Mouse (Mus musculus) midbrain, embryonic 13.5 days (tissue): ENCODE data around the gene Magi2. TPM values are rescaled to one million over a fixed set of nuclear protein-coding genes. Genes with fewer than 3 reads are reported as not detected.

Source experiments
- ATAC-seq: fragments of 200-750 bp; cut with Nextera tagmentation; 2 replicates; pipeline ENCODE4 v1.8.0; 2017; ENCODE audit warnings: mild to moderate bottlenecking, moderate TSS enrichment, moderate library complexity
- H3K27ac ChIP-seq: fragments of 300-500 bp; sonication (generic); 2 replicates; pipeline ENCODE4 v1.5.1; 2015; ENCODE audit warnings: inconsistent platforms, mild to moderate bottlenecking, moderate library complexity
- H3K27me3 ChIP-seq: fragments of 300-500 bp; sonication (generic); 2 replicates; pipeline ENCODE4 v1.6.1; 2015; ENCODE audit warnings: mild to moderate bottlenecking, inconsistent platforms
- H3K36me3 ChIP-seq: fragments of 300-500 bp; sonication (generic); 2 replicates; pipeline ENCODE4 v1.6.1; 2015; ENCODE audit warnings: mild to moderate bottlenecking, inconsistent platforms
- H3K4me1 ChIP-seq: fragments of 300-500 bp; sonication (generic); replicated peaks from 2 replicates; pipeline ENCODE4 v1.6.1; 2015; ENCODE audit warnings: inconsistent platforms
- H3K4me2 ChIP-seq: fragments of 300-500 bp; sonication (generic); replicated peaks from 2 replicates; pipeline ENCODE4 v1.6.1; 2015; ENCODE audit warnings: moderate library complexity, mild to moderate bottlenecking, inconsistent platforms
- H3K4me3 ChIP-seq: fragments of 300-500 bp; sonication (generic); replicated peaks from 2 replicates; pipeline ENCODE4 v1.5.1; 2015; ENCODE audit warnings: mild to moderate bottlenecking, inconsistent platforms
- H3K9ac ChIP-seq: fragments of 300-500 bp; sonication (generic); replicated peaks from 2 replicates; pipeline ENCODE4 v1.6.1; 2015; ENCODE audit warnings: mild to moderate bottlenecking, inconsistent platforms
- H3K9me3 ChIP-seq: fragments of 300-500 bp; sonication (generic); 2 replicates; pipeline ENCODE4 v1.6.1; 2016; ENCODE audit warnings: mild to moderate bottlenecking, inconsistent platforms
- WGBS: fragments of 180-500 bp; shearing (Covaris S2); methylation state at CpG from one replicate; pipeline ENCODE4 v1.1.7; 2015; 5-methylcytosine and 5-hydroxymethylcytosine counted together
- polyA plus RNA-seq: library from polyadenylated mRNA; unstranded; fragments of >200 nt; fragmentation: Nextera tagmentation; extraction: Ambion mirVana; gene quantifications from 2 replicates; pipeline ENCODE4 v1.2.1, GENCODE M21; 2015

Magi2 gene
- polyA plus RNA-seq: 28.0 TPM in 2 replicates

DNA sequence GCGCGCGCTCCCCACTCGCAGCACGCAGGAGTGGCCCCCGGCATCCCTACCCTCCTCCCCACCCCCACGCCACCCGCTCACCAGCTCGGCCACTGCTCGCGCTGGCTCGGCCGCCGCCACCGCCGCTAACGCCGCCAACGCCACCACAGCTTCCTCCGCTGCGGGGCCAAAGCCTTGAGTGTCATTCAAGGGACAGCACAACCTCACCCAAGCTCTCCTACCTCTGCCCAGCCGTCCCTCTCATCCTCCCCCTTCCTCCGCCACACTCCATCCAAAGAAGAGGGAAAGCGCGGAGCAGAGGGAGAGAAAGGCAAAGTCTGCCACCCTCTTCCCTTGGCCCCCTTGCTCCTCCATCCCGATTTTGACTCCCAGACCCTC, at the start of gene Magi2:
Gene Magi2 (plus strand): TSS at position 171 of the 378 bp plus-strand sequence.
- H3K9ac ChIP-seq: peak within 1 kb of the TSS; percentile 74
- peak within 1 kb of the TSS; percentile 67 for H3K4me3 ChIP-seq
- peaks cover 21% of the 10 kb centered on the region for H3K4me1 ChIP-seq
- peak within 1 kb of the TSS; percentile 76 for H3K27ac ChIP-seq
- no peaks in the 10 kb centered on the region for H3K36me3 ChIP-seq
- H3K9me3 ChIP-seq: no peaks in the 10 kb centered on the region
- peak within 1 kb of the TSS; percentile 99 for H3K4me2 ChIP-seq
- 0% methylated on average over 17 of the region's 26 CpGs for WGBS
- no peaks in the 10 kb centered on the region for H3K27me3 ChIP-seq
- peak; percentile 77; the same call in 1 of the 2 replicates for ATAC-seq

DNA sequence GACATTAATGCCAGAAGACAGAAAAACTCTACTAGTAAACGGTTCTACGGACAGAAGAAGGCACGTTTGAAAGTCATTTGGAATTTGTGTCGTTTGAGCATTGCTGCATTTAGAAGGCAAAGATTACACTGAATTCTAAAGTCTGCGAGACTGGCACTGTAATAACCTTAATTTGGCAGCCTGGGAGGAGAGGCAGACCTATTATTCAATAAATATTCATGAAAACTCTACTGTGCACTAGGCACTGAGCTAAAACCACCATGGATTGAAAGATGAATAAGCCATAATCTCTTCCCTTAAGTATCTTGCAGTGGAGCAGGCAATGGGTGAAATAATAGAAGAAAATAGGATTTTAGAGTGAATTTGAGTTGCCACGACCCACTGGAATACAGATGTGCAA, 48.2 kb upstream of the Magi2 start:
- Histone ChIP-seq H3K36me3 (no peaks in the 10 kb centered on the region), H3K4me2 (no peak overlapping the region), H3K4me1 (0 out of 2 replicates have a peak, but pooled peaks cover 3% of the 10 kb centered on the region), H3K27me3 (no peaks in the 10 kb centered on the region), H3K9ac (no peak overlapping the region), H3K27ac (no peak overlapping the region), H3K4me3 (no peak overlapping the region), H3K9me3 (no peaks in the 10 kb centered on the region)
- 53% methylated on average over 6 of the region's 6 CpGs for WGBS
- no peak for ATAC-seq

DNA sequence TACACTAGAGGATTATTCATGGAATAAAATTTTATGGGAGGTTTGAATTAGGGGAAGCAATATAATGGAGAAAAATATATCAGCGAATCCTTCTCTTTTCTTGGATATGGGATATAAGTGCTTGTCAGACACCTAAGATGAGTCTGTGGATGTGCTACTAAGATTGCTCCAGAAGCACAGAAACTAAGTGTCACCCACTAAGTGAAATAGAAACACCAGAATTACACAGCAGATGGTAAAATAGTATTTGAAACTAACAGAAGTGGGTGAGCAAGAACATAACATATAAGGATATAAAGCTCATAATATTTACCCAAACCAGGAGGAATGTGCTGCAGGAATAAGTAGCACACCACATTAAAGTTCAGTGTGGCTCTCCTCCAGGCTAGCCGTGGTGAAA, 40.7 kb upstream of the Magi2 start:
- Histone ChIP-seq H3K9me3 (no peaks in the 10 kb centered on the region), H3K4me3 (no peak overlapping the region), H3K4me1 (no peaks in the 10 kb centered on the region), H3K27ac (no peak overlapping the region), H3K4me2 (no peak overlapping the region), H3K9ac (no peak overlapping the region), H3K27me3 (no peaks in the 10 kb centered on the region), H3K36me3 (no peaks in the 10 kb centered on the region)
- WGBS: 99% methylated on average over 2 of the region's 2 CpGs
- no peak for ATAC-seq

DNA sequence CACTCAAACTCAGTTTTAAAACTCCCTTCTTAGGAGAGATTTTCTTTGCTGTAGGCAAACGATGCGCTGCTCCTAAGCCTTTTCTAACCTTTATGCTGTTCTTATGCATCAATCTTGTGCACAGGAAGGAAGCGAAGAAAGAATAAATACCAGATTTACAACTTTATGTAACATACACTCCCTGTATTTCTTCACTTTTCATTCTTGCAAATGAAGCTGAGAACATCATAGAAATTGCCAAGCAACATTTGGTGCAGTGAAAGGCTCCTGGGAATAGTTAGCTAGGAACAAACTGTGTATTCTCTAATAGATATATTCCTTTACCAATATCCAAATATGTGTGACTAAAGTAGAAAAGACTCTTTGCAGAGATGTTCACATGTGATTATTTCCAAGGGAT, 15.2 kb upstream of the Magi2 start:
- H3K36me3 ChIP-seq: no peaks in the 10 kb centered on the region
- H3K4me3 ChIP-seq: no peak overlapping the region
- H3K4me1 ChIP-seq: no peaks in the 10 kb centered on the region
- H3K9me3 ChIP-seq: no peaks in the 10 kb centered on the region
- WGBS: 91% methylated on average over 3 of the region's 3 CpGs
- no peak overlapping the region for H3K27ac ChIP-seq
- no peak for ATAC-seq
- no peak overlapping the region for H3K4me2 ChIP-seq
- no peak overlapping the region for H3K9ac ChIP-seq
- no peaks in the 10 kb centered on the region for H3K27me3 ChIP-seq

DNA sequence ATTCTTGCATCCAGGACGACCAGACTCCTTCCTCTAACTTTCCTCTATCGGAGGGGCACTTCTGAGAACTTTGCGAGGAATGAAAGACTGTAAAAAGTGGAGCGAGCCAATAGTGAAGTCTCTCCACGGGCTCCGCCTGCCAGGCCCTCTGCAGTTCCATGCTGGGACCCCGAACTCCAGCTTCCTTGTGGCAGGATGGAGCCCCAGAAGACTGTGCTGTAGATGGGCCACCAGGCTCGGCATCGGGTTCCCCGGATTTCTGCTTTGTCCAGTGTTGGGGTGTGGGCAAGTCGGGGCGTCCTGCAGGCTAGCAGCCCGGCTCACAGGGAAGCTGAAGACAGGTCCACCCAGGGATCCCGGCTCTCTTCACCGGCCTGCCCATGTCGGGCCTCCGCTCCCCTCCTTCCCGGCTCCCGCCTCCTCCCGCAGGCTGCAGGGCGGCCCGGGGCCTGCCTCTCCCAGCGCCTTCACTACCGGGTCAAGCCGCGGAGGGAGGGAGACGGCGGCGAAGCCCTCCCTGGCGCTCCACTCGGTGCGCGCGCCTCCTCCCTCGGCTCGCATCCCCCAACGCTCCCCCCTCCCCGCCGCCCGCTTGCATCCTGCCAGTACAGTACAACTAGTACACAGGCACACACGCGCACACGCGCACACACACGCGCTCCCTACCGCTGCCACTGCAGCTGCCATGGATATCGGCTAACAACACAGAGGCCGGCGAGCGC, 531 bp upstream of the Magi2 start:
- Histone ChIP-seq H3K9me3 (no peaks in the 10 kb centered on the region), H3K36me3 (no peaks in the 10 kb centered on the region), H3K27me3 (no peaks in the 10 kb centered on the region), H3K27ac (peak overlapping the region; percentile 76), H3K4me3 (peak overlapping the region; percentile 67), H3K4me1 (peaks cover 21% of the 10 kb centered on the region), H3K9ac (peak overlapping the region; percentile 74), H3K4me2 (peak overlapping the region; percentile 99)
- peak; percentile 98 for ATAC-seq
- 1% methylated on average over 42 of the region's 51 CpGs for WGBS

DNA sequence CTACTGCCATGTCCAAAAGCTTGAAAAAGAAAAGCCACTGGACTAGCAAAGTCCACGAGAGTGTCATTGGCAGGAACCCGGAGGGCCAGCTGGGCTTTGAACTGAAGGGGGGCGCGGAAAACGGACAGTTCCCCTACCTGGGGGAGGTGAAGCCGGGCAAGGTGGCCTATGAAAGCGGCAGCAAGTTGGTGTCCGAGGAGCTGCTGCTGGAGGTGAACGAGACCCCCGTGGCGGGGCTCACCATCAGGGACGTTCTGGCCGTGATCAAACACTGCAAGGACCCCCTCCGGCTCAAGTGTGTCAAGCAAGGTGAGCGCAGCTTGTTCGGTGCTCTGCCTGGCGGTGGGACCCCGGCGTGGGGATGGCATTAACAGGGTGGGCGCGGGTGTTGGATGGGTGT, 445 bp downstream of the Magi2 start:
- Histone ChIP-seq H3K4me2 (peak overlapping the region; percentile 99), H3K4me3 (peak overlapping the region; percentile 67), H3K4me1 (peaks cover 21% of the 10 kb centered on the region), H3K9me3 (no peaks in the 10 kb centered on the region), H3K9ac (peak overlapping the region; percentile 74), H3K27me3 (no peaks in the 10 kb centered on the region), H3K27ac (peak overlapping the region; percentile 76), H3K36me3 (no peaks in the 10 kb centered on the region)
- WGBS: 0% methylated on average over 21 of the region's 21 CpGs
- ATAC-seq: peak; percentile 22

GRCm38 (mm10) chr5:19227791-19228331, 1.0 kb downstream of the Magi2 start:
- H3K4me2 ChIP-seq: peak overlapping the region; percentile 99
- peak overlapping the region; percentile 67 for H3K4me3 ChIP-seq
- H3K27ac ChIP-seq: peak overlapping the region; percentile 76
- WGBS: 0% methylated on average over 14 of the region's 14 CpGs
- peak overlapping the region; percentile 74 for H3K9ac ChIP-seq
- H3K4me1 ChIP-seq: peaks cover 21% of the 10 kb centered on the region
- no peak for ATAC-seq
- H3K9me3 ChIP-seq: no peaks in the 10 kb centered on the region
- H3K36me3 ChIP-seq: no peaks in the 10 kb centered on the region
- no peaks in the 10 kb centered on the region for H3K27me3 ChIP-seq

DNA sequence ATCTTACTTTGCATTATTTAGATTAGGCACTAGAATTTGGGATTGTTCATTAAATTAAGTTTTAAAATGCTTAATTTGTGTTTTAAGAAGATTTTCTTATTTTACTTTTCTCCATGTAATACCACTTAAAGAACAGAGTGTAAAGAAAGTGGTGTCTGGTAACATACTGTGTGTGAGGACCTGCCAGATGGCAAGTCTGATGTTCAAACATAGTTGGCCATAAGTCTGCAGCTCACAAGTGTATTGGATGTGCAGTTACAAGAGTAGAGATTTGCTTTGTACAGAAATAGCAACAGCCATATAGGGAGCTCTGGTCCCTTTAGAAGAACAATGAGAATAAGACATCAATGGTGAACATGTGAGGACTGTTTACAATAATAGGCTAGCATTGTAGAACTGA, 15.0 kb downstream of the Magi2 start:
- no peaks in the 10 kb centered on the region for H3K9me3 ChIP-seq
- H3K4me3 ChIP-seq: no peak overlapping the region
- no peaks in the 10 kb centered on the region for H3K27me3 ChIP-seq
- H3K4me2 ChIP-seq: no peak overlapping the region
- ATAC-seq: no peak
- H3K9ac ChIP-seq: no peak overlapping the region
- no peak overlapping the region for H3K27ac ChIP-seq
- no peaks in the 10 kb centered on the region for H3K36me3 ChIP-seq
- no peaks in the 10 kb centered on the region for H3K4me1 ChIP-seq

DNA sequence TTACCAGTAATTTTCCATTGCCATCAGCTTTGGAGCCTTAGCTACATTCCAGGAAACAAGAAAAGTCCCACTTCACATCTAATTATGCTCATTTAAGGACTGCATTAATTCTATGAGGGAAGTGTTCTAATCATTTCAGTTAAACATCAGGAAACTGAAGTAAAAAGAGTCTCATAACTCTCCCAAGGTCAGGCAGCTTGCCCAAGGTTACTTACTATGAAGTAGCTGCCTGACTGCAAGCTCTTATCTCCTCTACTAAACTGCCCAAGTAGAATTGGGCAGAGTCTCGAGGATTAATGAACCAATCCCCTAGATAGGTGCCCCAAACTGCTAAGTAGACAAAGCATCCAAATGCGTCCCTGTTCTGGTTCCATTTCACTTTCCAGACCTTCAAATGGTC, 19.6 kb downstream of the Magi2 start:
- ATAC-seq: no peak

GRCm38 (mm10) chr5:19247266-19247665, 20.4 kb downstream of the Magi2 start:
- ATAC-seq: no peak
- Histone ChIP-seq H3K4me2 (no peak overlapping the region), H3K4me3 (no peak overlapping the region), H3K36me3 (no peaks in the 10 kb centered on the region), H3K9me3 (no peaks in the 10 kb centered on the region), H3K27ac (no peak overlapping the region), H3K27me3 (no peaks in the 10 kb centered on the region), H3K4me1 (no peaks in the 10 kb centered on the region), H3K9ac (no peak overlapping the region)
- 79% methylated on average over 3 of the region's 3 CpGs for WGBS

More for the DNA sequence above, 19.6 kb downstream of the Magi2 start:
- no peaks in the 10 kb centered on the region for H3K9me3 ChIP-seq
- no peak overlapping the region for H3K4me3 ChIP-seq
- H3K9ac ChIP-seq: no peak overlapping the region
- H3K36me3 ChIP-seq: no peaks in the 10 kb centered on the region
- no peak overlapping the region for H3K27ac ChIP-seq
- no peaks in the 10 kb centered on the region for H3K4me1 ChIP-seq
- 65% methylated on average over 2 of the region's 2 CpGs for WGBS
- no peak overlapping the region for H3K4me2 ChIP-seq
- H3K27me3 ChIP-seq: no peaks in the 10 kb centered on the region

DNA sequence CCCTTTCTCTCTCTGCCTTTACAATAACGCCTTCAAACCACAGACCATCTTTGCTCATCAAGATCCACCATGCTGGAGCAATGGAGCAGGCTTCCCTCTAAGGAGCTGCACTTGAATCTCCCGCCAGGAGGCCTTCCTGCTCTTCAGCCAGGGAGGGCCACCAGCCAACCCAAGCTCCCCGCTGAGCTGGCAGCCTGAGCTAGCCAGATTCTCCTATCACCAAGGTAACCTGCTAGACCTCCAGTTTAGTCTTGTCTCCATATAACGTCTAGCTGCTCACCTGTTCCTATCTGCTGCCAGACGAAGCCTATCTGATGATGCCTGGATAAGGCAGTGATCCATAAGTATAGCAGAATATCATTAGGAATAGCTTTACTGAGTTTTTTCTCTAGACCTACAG, 36.0 kb downstream of the Magi2 start:
- no peak overlapping the region for H3K4me3 ChIP-seq
- no peak overlapping the region for H3K9ac ChIP-seq
- H3K36me3 ChIP-seq: no peaks in the 10 kb centered on the region
- H3K4me2 ChIP-seq: no peak overlapping the region
- H3K9me3 ChIP-seq: no peaks in the 10 kb centered on the region
- no peak overlapping the region for H3K27ac ChIP-seq
- ATAC-seq: no peak
- no peaks in the 10 kb centered on the region for H3K27me3 ChIP-seq
- 59% methylated on average over 5 of the region's 5 CpGs for WGBS
- H3K4me1 ChIP-seq: no peaks in the 10 kb centered on the region

DNA sequence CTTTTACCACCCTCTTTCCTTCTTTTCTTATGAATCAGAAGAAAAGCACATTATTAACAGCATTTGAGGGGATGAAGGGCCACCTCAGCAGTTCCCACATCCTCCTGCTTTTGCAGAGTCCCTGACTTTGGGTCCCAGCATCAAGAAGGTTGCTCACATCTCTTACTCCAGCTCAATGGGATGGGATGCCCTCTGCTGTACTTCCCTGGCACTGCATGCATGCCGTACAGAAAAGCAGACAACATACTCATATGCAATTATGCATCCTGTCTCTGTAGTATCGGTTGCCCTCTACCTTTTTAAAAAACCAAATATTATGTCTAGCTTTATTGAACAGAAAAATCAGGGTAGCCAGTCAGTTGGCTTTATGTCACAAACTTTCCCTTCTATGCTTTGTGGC, 37.8 kb downstream of the Magi2 start:
- Histone ChIP-seq H3K9me3 (no peaks in the 10 kb centered on the region), H3K36me3 (no peaks in the 10 kb centered on the region), H3K4me2 (no peak overlapping the region), H3K27me3 (no peaks in the 10 kb centered on the region), H3K4me1 (no peaks in the 10 kb centered on the region), H3K4me3 (no peak overlapping the region), H3K9ac (no peak overlapping the region), H3K27ac (no peak overlapping the region)
- 78% methylated on average over 2 of the region's 2 CpGs for whole genome bisulfite sequencing
- no peak for ATAC-seq

- no peak for ATAC-seq
- Histone ChIP-seq H3K9ac (no peak overlapping the region), H3K27ac (no peak overlapping the region), H3K9me3 (no peaks in the 10 kb centered on the region), H3K36me3 (no peaks in the 10 kb centered on the region), H3K27me3 (no peaks in the 10 kb centered on the region), H3K4me3 (no peak overlapping the region), H3K4me1 (no peaks in the 10 kb centered on the region), H3K4me2 (no peak overlapping the region)
- 94% methylated on average over 3 of the region's 3 CpGs for WGBS
Observed at GRCm38 (mm10) chr5:19292581-19292980, 65.7 kb downstream of the Magi2 start.
